Mouse (Mus musculus) left cerebral cortex, postnatal 25 days (tissue): Measurements from ENCODE around the gene Rps10. TPM values are rescaled to one million over a fixed set of nuclear protein-coding genes. Genes with fewer than 3 reads are reported as not detected.

Source experiments
- DNase-seq, 2 experiments: peaks; one replicate each; pipeline ENCODE4 v3.0.0; 2022; ENCODE audit warnings: low spot score in 2 of 2, mixed read lengths in 1 of 2
- intact Hi-C: fragments of 180-260 bp; cut with DNase I; formaldehyde crosslinking; loops from one replicate; pipeline ENCODE4 v1.15.1; 2025
- total RNA-seq, 2 experiments: library from RNA; stranded (reverse); gene quantifications; 2 replicates each; pipeline ENCODE4 v1.2.3; 2021

Gene Rps10
- 100 to 1,000 TPM; 430 to 432 TPM for total RNA-seq

- intact Hi-C loops: no loop called here
- no peak for DNase-seq
Measured at GRCm38 (mm10) chr17:27636132-27637020, at the start of gene Rps10. Gene Rps10 (minus strand): TSS chr17:27636669.

GRCm38 (mm10) chr17:27685550-27685913 lies 49.1 kb upstream of the Rps10 start:
- intact Hi-C loops: loop anchor here (2.0 kb wide), 1 partner anchor 31 kb away; the partner anchor contains the start of gene Pacsin1

GRCm38 (mm10) chr17:27684886-27685549 lies 48.5 kb upstream of the Rps10 start:
- peak; percentile 82 to 92 for DNase-seq
- intact Hi-C loops: loop anchor here (2.0 kb wide), 1 partner anchor 30 kb away; the partner anchor contains the start of gene Pacsin1

More at GRCm38 (mm10) chr17:27685550-27685913, 49.1 kb upstream of the Rps10 start:
- no peak for DNase-seq

GRCm38 (mm10) chr17:27678924-27679813 lies 42.7 kb upstream of the Rps10 start:
- intact Hi-C loops: loop anchor here (5.0 kb wide), 1 partner anchor 37 kb away; no protein-coding TSS in a partner anchor
- no peak for DNase-seq

GRCm38 (mm10) chr17:27677756-27678155 lies 41.3 kb upstream of the Rps10 start:
- intact Hi-C loops: loop anchor here (2.0 to 5.0 kb wide), 2 partner anchors 21 to 35 kb away; no protein-coding TSS in a partner anchor
- peak in 1 of 2 experiments; percentile 72 for DNase-seq

GRCm38 (mm10) chr17:27676270-27676669 lies 39.8 kb upstream of the Rps10 start:
- intact Hi-C loops: loop anchor here (2.0 to 5.0 kb wide), 2 partner anchors 19 to 34 kb away; no protein-coding TSS in a partner anchor
- peak in 1 of 2 experiments; percentile 67 for DNase-seq

GRCm38 (mm10) chr17:27675453-27675852 lies 39.0 kb upstream of the Rps10 start:
- intact Hi-C loops: loop anchor here (5.0 kb wide), 1 partner anchor 33 kb away; no protein-coding TSS in a partner anchor
- no peak for DNase-seq

- intact Hi-C loops: no loop called here
- DNase-seq: peak in 1 of 2 experiments; percentile 43
Measured at GRCm38 (mm10) chr17:27673945-27674344, 37.5 kb upstream of the Rps10 start.

GRCm38 (mm10) chr17:27671720-27672119 lies 35.3 kb upstream of the Rps10 start:
- DNase-seq: no peak
- intact Hi-C loops: no loop called here

- no peak for DNase-seq
- intact Hi-C loops: no loop called here
Measured at GRCm38 (mm10) chr17:27658767-27659166, 22.3 kb upstream of the Rps10 start.

- DNase-seq: peak; percentile 19 to 52
- intact Hi-C loops: loop anchor here (2.0 kb wide), 1 partner anchor 20 kb away; no protein-coding TSS in a partner anchor
Measured at GRCm38 (mm10) chr17:27657123-27657522, 20.7 kb upstream of the Rps10 start.

GRCm38 (mm10) chr17:27656414-27656813 lies 19.9 kb upstream of the Rps10 start:
- intact Hi-C loops: loop anchor here (1.0 to 2.0 kb wide), 3 partner anchors 13 to 20 kb away; no protein-coding TSS in a partner anchor
- peak; percentile 20 to 46 for DNase-seq

- intact Hi-C loops: loop anchor here (1.0 to 2.0 kb wide), 3 partner anchors 13 to 21 kb away; no protein-coding TSS in a partner anchor
- DNase-seq: peak; percentile 81 to 88
Measured at GRCm38 (mm10) chr17:27656011-27656399, 19.5 kb upstream of the Rps10 start.

GRCm38 (mm10) chr17:27655089-27656010 lies 18.9 kb upstream of the Rps10 start, which contains the start of gene Pacsin1:
Gene Pacsin1 (plus strand): TSS chr17:27655509.
- DNase-seq: peak; percentile 86
- intact Hi-C loops: loop anchor here (1.0 to 2.0 kb wide), 4 partner anchors 12 to 29 kb away; no protein-coding TSS in a partner anchor

GRCm38 (mm10) chr17:27653253-27653959 lies 16.9 kb upstream of the Rps10 start:
- intact Hi-C loops: no loop called here

GRCm38 (mm10) chr17:27652046-27652790 lies 15.7 kb upstream of the Rps10 start:
- intact Hi-C loops: no loop called here
- DNase-seq: no peak

More at GRCm38 (mm10) chr17:27653253-27653959, 16.9 kb upstream of the Rps10 start:
- DNase-seq: no peak
